Mouse (Mus musculus) limb, embryonic 15.5 days (tissue): ENCODE data around the gene Susd1. TPM values are rescaled to one million over a fixed set of nuclear protein-coding genes. Genes with fewer than 3 reads are reported as not detected.
"Not testable (repeated sequence)": the region's sequence is repeated elsewhere in the genome, so short reads cannot be mapped to it uniquely, and the experiment has no call there.

Experiments
- ATAC-seq: fragments of 200-750 bp; cut with Nextera tagmentation; 2 replicates; pipeline ENCODE4 v1.8.0; 2017; ENCODE audit warnings: low read depth, moderate TSS enrichment; ENCODE audit not compliant: insufficient number of reproducible peaks, low FRiP score, low TSS enrichment
- H3K27ac ChIP-seq: fragments of 300-500 bp; sonication (generic); 2 replicates; pipeline ENCODE4 v1.5.1; 2015; ENCODE audit warnings: moderate library complexity, mild to moderate bottlenecking, inconsistent platforms
- H3K27me3 ChIP-seq: fragments of 300-500 bp; sonication (generic); 2 replicates; pipeline ENCODE4 v1.6.1; 2015; ENCODE audit warnings: inconsistent platforms
- H3K36me3 ChIP-seq: fragments of 300-500 bp; sonication (generic); 2 replicates; pipeline ENCODE4 v1.6.1; 2015; ENCODE audit warnings: inconsistent platforms
- H3K4me1 ChIP-seq: fragments of 300-500 bp; sonication (generic); 2 replicates; pipeline ENCODE4 v1.6.1; 2015; ENCODE audit warnings: inconsistent platforms
- H3K4me2 ChIP-seq: fragments of 300-500 bp; sonication (generic); 2 replicates; pipeline ENCODE4 v1.6.1; 2015; ENCODE audit warnings: mild to moderate bottlenecking, inconsistent platforms
- H3K4me3 ChIP-seq: fragments of 300-500 bp; sonication (generic); 2 replicates; pipeline ENCODE4 v1.5.1; 2015; ENCODE audit warnings: mild to moderate bottlenecking, inconsistent platforms
- H3K9ac ChIP-seq: fragments of 300-500 bp; sonication (generic); 2 replicates; pipeline ENCODE4 v1.6.1; 2015; ENCODE audit warnings: inconsistent platforms
- H3K9me3 ChIP-seq: fragments of 300-500 bp; sonication (generic); 2 replicates; pipeline ENCODE4 v1.6.1; 2016; ENCODE audit warnings: inconsistent platforms
- WGBS: fragments of 180-500 bp; shearing (Covaris S2); methylation state at CpG from one replicate; pipeline ENCODE4 v1.1.7; 2015; 5-methylcytosine and 5-hydroxymethylcytosine counted together
- polyA plus RNA-seq: library from polyadenylated mRNA; unstranded; fragments of >200 nt; fragmentation: Nextera tagmentation; extraction: Ambion mirVana; gene quantifications from 2 replicates; pipeline ENCODE4 v1.2.1, GENCODE M21; 2015

Gene Susd1
- polyA plus RNA-seq, 1 experiment from 2014 or later: 3.9 TPM

DNA sequence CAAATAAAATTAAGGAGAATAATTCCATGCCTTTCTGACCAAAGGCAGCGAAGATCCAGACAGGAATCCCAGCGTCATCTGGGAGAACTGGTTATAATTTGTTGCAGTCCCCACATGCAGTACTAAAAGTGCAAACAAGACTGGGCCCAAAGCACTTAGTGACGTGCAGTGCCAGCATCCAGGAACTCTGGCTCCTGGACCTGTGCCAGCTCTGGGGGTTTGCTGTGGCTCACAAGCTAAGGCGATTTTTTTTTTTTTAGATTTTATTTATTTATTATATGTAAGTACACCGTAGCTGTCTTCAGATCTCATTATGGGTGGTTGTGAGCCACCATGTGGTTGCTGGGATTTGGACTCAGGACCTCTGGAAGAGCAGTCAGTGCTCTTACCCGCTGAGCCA is 152.1 kb downstream of the Susd1 start:
- ATAC-seq, H3K27me3 ChIP-seq, H3K36me3 ChIP-seq, H3K9ac ChIP-seq, H3K27ac ChIP-seq, H3K4me2 ChIP-seq, H3K9me3 ChIP-seq, H3K4me1 ChIP-seq, H3K4me3 ChIP-seq: not testable (repeated sequence)
- WGBS: 44% methylated on average over 6 of the region's 6 CpGs

GRCm38 (mm10) chr4:59282699-59283487 is 155.5 kb downstream of the Susd1 start:
- no peak overlapping the region for H3K9ac ChIP-seq
- WGBS: 59% methylated on average over 8 of the region's 8 CpGs
- no peak overlapping the region for H3K4me3 ChIP-seq
- peaks cover 7% of the 10 kb centered on the region for H3K4me1 ChIP-seq
- H3K36me3 ChIP-seq: no peaks in the 10 kb centered on the region
- no peak overlapping the region for H3K4me2 ChIP-seq
- H3K27ac ChIP-seq: no peak overlapping the region
- no peak for ATAC-seq
- no peaks in the 10 kb centered on the region for H3K9me3 ChIP-seq
- H3K27me3 ChIP-seq: no peaks in the 10 kb centered on the region

- no peak for ATAC-seq
- peaks cover 7% of the 10 kb centered on the region for H3K4me1 ChIP-seq
- H3K4me3 ChIP-seq: no peak overlapping the region
- no peaks in the 10 kb centered on the region for H3K9me3 ChIP-seq
- H3K27me3 ChIP-seq: no peaks in the 10 kb centered on the region
- 62% methylated on average over 7 of the region's 7 CpGs for WGBS
- H3K27ac ChIP-seq: no peak overlapping the region
- H3K36me3 ChIP-seq: no peaks in the 10 kb centered on the region
- no peak overlapping the region for H3K9ac ChIP-seq
- H3K4me2 ChIP-seq: no peak overlapping the region
Observed at GRCm38 (mm10) chr4:59282137-59282536, 156.3 kb downstream of the Susd1 start.

DNA sequence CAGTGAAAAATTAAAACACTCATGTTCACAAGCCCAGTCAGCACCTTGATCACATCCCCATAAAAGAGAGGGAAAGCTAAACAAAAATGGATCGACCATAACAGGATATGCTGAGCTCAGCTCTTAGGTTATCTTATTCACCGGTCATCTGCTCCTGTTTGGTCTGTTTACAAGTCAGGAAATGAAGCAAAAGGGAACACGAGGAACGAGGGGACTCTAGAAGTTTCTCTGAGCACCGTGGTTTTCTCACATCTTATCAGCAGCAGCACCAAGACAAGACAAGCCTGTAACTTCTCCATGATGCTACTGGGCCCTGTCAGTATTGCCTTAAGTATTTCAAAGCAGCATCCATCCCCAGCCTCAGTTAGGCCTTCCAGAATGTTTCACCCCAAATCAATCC is 157.6 kb downstream of the Susd1 start:
- no peak for ATAC-seq
- Histone ChIP-seq H3K4me1 (peaks cover 3% of the 10 kb centered on the region), H3K36me3 (no peaks in the 10 kb centered on the region), H3K4me2 (no peak overlapping the region), H3K4me3 (no peak overlapping the region), H3K27me3 (no peaks in the 10 kb centered on the region), H3K9me3 (no peaks in the 10 kb centered on the region), H3K27ac (no peak overlapping the region), H3K9ac (no peak overlapping the region)
- 71% methylated on average over 5 of the region's 5 CpGs for WGBS

DNA sequence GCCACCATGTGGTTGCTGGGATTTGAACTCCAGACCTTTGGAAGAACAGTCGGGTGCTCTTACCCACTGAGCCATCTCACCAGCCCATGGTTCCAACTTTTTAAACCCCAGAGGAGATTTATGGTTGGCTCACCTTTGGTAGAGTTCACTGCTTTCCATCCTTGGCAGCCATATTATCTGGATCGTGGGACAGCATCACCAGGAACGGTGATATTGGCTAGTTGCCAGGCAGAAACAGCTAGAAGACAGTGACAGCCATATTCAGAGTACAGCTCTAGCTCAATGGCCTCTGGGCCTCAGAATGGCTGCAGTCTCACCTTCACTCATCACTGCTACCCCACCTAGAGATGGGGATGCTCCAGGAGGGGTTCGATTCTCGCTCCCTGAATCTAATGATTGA is 159.3 kb downstream of the Susd1 start:
- no peaks in the 10 kb centered on the region for H3K9me3 ChIP-seq
- H3K27me3 ChIP-seq: no peaks in the 10 kb centered on the region
- no peaks in the 10 kb centered on the region for H3K4me1 ChIP-seq
- no peak overlapping the region for H3K9ac ChIP-seq
- H3K36me3 ChIP-seq: no peaks in the 10 kb centered on the region
- H3K4me2 ChIP-seq: no peak overlapping the region
- H3K4me3 ChIP-seq: no peak overlapping the region
- no peak for ATAC-seq
- H3K27ac ChIP-seq: no peak overlapping the region
- 86% methylated on average over 5 of the region's 5 CpGs for WGBS

DNA sequence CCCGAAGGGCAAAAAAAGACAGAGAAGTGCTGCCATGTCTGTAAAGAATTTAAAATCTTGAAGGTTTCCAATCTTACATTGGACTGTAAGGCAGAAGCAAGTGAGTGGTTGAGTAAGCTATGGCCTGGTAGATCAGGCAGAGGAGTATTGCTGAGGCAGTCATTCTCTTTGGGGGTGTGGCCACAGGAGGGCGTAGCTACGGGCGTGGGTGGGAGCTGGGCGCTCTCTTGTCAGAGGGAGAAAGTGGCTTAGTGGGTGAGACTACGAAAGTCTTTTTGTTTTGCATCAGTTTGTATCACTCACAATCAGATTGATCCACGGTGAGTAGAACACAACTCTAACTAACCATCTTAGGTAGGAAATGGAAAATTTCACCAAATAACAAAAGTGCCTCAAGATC is 160.0 kb downstream of the Susd1 start:
- Histone ChIP-seq H3K4me3 (no peak overlapping the region), H3K27me3 (no peaks in the 10 kb centered on the region), H3K36me3 (no peaks in the 10 kb centered on the region), H3K4me1 (no peaks in the 10 kb centered on the region), H3K9ac (no peak overlapping the region), H3K27ac (no peak overlapping the region), H3K9me3 (no peaks in the 10 kb centered on the region), H3K4me2 (no peak overlapping the region)
- no peak for ATAC-seq
- WGBS: 87% methylated on average over 7 of the region's 7 CpGs

DNA sequence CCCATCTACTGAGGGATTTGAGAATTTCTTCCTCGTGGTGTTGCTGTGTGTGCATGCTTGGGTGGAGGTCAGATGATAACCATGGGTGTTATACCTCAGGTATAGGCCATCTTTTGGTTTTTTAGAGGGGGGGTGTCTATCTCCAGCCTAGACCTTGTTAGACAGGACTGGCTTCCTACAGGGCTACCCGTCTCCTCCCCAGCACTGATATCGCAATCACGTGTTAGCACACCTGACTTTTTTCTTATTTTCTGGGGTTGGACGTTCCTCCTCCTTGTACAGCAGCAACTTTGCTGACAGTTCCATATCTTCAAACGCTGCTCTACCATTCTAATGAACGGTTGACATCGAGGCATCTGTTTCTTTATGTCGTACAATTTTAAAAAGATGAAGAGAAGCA is 160.5 kb downstream of the Susd1 start:
- H3K27ac ChIP-seq: no peak overlapping the region
- H3K4me3 ChIP-seq: no peak overlapping the region
- no peaks in the 10 kb centered on the region for H3K27me3 ChIP-seq
- H3K9me3 ChIP-seq: no peaks in the 10 kb centered on the region
- H3K4me2 ChIP-seq: no peak overlapping the region
- H3K9ac ChIP-seq: no peak overlapping the region
- ATAC-seq: no peak
- 90% methylated on average over 9 of the region's 9 CpGs for WGBS
- no peaks in the 10 kb centered on the region for H3K36me3 ChIP-seq
- H3K4me1 ChIP-seq: no peaks in the 10 kb centered on the region

- WGBS: 70% methylated on average over 2 of the region's 2 CpGs
- no peak overlapping the region for H3K4me3 ChIP-seq
- H3K9ac ChIP-seq: no peak overlapping the region
- no peaks in the 10 kb centered on the region for H3K27me3 ChIP-seq
- H3K9me3 ChIP-seq: no peaks in the 10 kb centered on the region
- H3K4me1 ChIP-seq: no peaks in the 10 kb centered on the region
- ATAC-seq: no peak
- H3K4me2 ChIP-seq: no peak overlapping the region
- H3K27ac ChIP-seq: no peak overlapping the region
- no peaks in the 10 kb centered on the region for H3K36me3 ChIP-seq
Observed at GRCm38 (mm10) chr4:59275956-59276355, 162.5 kb downstream of the Susd1 start.

DNA sequence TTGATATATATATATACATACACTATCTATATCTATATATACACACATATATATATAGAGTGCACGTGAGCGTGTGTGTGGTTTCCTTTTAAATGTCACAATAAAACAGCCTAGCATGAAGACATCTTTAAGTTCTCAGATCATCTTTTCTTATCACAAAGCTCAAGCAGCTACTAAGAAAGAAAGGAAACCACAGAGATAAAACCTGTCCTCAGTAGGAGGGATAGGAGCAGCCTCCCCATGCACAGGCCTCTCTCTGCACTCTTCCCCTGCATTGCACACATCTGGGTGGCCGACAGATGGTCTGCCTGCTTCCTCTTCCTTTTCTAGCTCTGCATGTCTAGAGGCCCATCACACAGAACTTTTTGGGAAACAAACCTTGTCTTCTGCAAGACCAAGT is 162.9 kb downstream of the Susd1 start:
- H3K9me3 ChIP-seq: no peaks in the 10 kb centered on the region
- no peak overlapping the region for H3K9ac ChIP-seq
- 67% methylated on average over 3 of the region's 3 CpGs for WGBS
- no peak overlapping the region for H3K4me2 ChIP-seq
- no peak for ATAC-seq
- no peaks in the 10 kb centered on the region for H3K27me3 ChIP-seq
- H3K36me3 ChIP-seq: no peaks in the 10 kb centered on the region
- no peaks in the 10 kb centered on the region for H3K4me1 ChIP-seq
- no peak overlapping the region for H3K4me3 ChIP-seq
- H3K27ac ChIP-seq: no peak overlapping the region

DNA sequence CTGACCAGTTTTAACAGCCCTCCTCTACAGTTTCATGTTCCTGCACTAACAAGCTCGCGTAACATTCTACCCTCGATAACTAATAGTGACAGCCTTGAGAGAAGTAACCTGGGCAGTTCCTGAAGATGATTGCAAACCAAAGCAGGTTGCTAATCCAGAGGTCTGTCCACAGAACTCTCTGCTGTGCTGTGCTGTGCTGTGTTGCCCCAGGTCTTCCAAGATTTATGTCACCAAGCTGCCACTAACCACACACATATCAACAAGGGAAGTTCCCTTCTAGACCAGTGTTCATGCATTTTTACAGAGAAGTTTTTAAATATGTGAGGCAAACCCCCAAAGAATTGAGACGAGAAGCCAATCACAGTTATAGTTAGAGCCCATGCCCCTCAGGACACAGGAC is 164.3 kb downstream of the Susd1 start:
- no peak overlapping the region for H3K4me3 ChIP-seq
- H3K9ac ChIP-seq: no peak overlapping the region
- no peaks in the 10 kb centered on the region for H3K9me3 ChIP-seq
- H3K36me3 ChIP-seq: no peaks in the 10 kb centered on the region
- H3K4me1 ChIP-seq: no peaks in the 10 kb centered on the region
- no peaks in the 10 kb centered on the region for H3K27me3 ChIP-seq
- WGBS: 55% methylated on average over 4 of the region's 4 CpGs
- no peak overlapping the region for H3K27ac ChIP-seq
- no peak overlapping the region for H3K4me2 ChIP-seq
- ATAC-seq: no peak

- no peak overlapping the region for H3K4me3 ChIP-seq
- 2% methylated on average over 1 of the region's 1 CpGs for WGBS
- H3K4me2 ChIP-seq: no peak overlapping the region
- no peaks in the 10 kb centered on the region for H3K27me3 ChIP-seq
- ATAC-seq: no peak
- no peak overlapping the region for H3K9ac ChIP-seq
- no peak overlapping the region for H3K27ac ChIP-seq
- H3K36me3 ChIP-seq: no peaks in the 10 kb centered on the region
- H3K4me1 ChIP-seq: no peaks in the 10 kb centered on the region
- H3K9me3 ChIP-seq: no peaks in the 10 kb centered on the region
Observed at GRCm38 (mm10) chr4:59273342-59273741, 165.1 kb downstream of the Susd1 start.

DNA sequence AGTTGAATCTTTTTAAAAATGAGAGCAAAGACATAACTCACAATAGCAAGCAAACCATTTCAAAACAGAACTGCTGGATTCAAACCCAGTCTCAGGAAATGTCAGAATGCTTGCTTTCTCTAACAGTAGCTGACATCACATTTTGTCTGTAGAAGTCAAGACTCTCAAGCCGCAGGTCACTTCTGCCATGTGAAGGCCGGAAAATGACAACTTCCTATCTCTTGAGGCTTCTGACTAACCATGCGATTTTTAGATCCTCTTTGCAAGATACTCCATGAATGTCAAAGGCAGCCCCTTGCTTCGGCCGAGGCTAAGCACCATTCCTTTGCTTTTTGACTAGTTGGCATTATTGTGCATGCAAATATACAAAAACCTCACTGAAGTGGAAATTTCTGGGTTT is 172.8 kb downstream of the Susd1 start:
- no peak overlapping the region for H3K9ac ChIP-seq
- H3K27me3 ChIP-seq: no peaks in the 10 kb centered on the region
- no peaks in the 10 kb centered on the region for H3K36me3 ChIP-seq
- H3K4me3 ChIP-seq: no peak overlapping the region
- no peak overlapping the region for H3K27ac ChIP-seq
- no peaks in the 10 kb centered on the region for H3K9me3 ChIP-seq
- H3K4me2 ChIP-seq: no peak overlapping the region
- no peaks in the 10 kb centered on the region for H3K4me1 ChIP-seq
- WGBS: 87% methylated on average over 5 of the region's 5 CpGs
- no peak for ATAC-seq

GRCm38 (mm10) chr4:59265182-59265581 is 173.3 kb downstream of the Susd1 start:
- no peaks in the 10 kb centered on the region for H3K27me3 ChIP-seq
- no peak overlapping the region for H3K9ac ChIP-seq
- H3K27ac ChIP-seq: no peak overlapping the region
- H3K9me3 ChIP-seq: no peaks in the 10 kb centered on the region
- no peak overlapping the region for H3K4me2 ChIP-seq
- WGBS: 90% methylated on average over 5 of the region's 5 CpGs
- no peak for ATAC-seq
- H3K4me3 ChIP-seq: no peak overlapping the region
- no peaks in the 10 kb centered on the region for H3K36me3 ChIP-seq
- no peaks in the 10 kb centered on the region for H3K4me1 ChIP-seq
